Mouse (Mus musculus) bone marrow macrophage, adult 2 months (primary cell): ENCODE measurements around the gene Xpnpep3.

Source experiments
- CTCF ChIP-seq: IDR thresholded peaks from 2 replicates; pipeline ENCODE4 v1.5.1; 2012; ENCODE audit warnings: low read depth, mild to moderate bottlenecking, low read length, moderate library complexity
- POLR2A ChIP-seq: IDR thresholded peaks from 2 replicates; pipeline ENCODE4 v1.6.1; 2012; ENCODE audit warnings: mild to moderate bottlenecking, low read depth, low read length, borderline replicate concordance

DNA sequence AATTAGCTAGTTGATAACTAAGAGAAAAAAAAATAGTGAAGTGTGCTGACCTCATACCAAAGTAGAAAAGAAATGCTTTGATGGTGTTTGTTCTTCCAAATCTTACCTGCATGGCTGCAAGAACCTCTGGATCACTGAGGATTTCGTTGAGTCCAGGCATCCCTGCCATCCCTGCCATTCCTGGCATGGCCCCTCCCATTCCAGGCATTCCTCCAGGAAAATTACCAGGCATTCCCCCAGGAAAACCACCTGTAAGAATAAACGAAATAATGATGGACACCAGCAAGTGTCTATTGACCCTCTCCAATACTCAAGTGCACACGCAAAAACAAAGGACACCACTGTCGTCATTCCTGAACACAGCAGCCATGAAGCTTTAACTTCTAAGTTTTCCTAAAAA, 33.7 kb upstream of the Xpnpep3 start:
- TF ChIP-seq POLR2A (no peak), CTCF (no peak)
